Mouse (Mus musculus) liver, adult 10 weeks (tissue): ENCODE results near the gene Pgm5. TPM values are rescaled to one million over a fixed set of nuclear protein-coding genes. Genes with fewer than 3 reads are reported as not detected.

Experiments
- polyA plus RNA-seq: library from polyadenylated mRNA; stranded (reverse); fragments of 350-450 nt; fragmentation: Illumina TruSeq; extraction: RNeasy Lipid Tissue Mini Kit (QIAGEN cat#74804); gene quantifications from one replicate; pipeline ENCODE4 v1.2.3, GENCODE M21; 2014; ENCODE audit warnings: low read depth, low replicate concordance

Gene Pgm5
- polyA plus RNA-seq = 0.98 TPM

DNA sequence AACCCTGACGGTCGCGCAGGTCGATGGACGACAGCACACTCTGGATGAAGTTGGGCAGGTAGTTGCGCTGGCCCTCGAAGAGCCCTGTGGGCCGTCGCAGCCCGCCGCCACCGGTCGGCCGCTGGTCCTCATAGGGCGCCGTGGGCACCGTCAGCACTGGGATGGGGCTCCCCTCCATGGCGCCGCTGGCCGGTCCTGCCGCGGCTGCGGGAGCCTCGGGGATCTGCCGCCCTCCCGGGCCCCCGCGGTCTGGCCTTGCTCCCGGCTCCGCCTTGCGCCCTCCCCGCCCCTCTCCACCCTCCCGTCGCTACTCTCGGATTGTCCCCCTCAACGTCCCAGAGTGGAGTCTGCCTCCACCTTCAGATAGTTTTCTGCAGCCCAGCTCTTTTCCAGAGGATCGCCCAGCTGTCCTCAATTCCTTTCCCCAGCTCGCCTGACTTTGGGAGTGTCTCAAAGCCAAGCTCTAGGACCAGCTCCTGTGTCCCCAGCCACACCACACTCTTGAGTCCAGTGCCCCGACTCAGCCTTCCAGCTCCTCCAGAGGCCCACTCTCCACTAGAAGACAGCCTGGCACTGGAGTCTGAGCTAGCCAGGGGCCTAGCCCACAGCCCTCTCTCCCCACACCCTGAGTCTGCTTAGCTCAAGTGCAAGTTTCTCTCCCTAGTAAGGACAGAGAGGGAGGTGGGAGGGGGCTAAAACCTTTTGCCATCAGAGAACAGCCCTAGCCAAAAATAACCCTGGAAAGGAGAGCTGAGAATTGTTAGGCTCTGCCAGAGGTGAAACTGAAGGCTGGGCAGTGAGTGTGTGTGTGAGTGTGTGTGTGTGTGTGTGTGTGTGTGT is at the start of gene Pgm5:
TSS of gene Pgm5 (minus strand) at position 244 of the 840 bp plus-strand sequence.

GRCm38 (mm10) chr19:24900581-24901220 is 39.0 kb upstream of the Pgm5 start, which contains the start of gene Foxd4:
Foxd4 (minus strand) TSS chr19:24901197.

DNA sequence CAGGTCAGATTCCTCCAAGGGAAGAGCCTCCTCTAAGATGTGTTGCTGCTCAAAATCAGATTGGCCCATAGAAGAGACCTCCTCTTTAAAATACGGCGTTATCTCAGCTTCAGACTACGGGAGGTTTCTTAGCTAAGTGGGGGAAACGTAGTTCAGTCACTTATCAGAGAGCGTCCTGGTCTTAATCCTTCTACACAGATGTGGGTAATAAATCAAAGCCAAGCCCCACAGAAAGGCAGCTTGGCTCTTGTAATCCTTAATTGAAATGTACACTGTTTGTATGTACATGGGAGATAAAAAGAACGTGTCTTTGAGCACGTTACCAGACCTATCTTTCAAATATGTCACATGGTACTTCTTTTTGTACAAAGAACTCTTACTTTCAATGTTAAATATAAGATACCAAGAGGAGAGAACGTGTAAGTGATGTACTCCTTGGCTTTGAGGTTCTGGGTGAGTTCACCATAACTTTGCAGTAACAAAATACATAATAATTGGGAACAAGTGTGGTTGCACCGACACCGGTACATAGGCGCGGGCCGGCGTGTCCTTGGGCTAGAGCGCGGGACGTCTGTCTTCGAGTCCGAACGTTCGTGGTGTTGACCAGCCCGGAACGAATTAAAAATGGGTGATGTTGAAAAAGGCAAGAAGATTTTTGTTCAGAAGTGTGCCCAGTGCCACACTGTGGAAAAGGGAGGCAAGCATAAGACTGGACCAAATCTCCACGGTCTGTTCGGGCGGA is 13.6 kb upstream of the Pgm5 start, which contains the start of gene Gm10053:
TSS of gene Gm10053 (plus strand) at position 558 of the 742 bp plus-strand sequence.

DNA sequence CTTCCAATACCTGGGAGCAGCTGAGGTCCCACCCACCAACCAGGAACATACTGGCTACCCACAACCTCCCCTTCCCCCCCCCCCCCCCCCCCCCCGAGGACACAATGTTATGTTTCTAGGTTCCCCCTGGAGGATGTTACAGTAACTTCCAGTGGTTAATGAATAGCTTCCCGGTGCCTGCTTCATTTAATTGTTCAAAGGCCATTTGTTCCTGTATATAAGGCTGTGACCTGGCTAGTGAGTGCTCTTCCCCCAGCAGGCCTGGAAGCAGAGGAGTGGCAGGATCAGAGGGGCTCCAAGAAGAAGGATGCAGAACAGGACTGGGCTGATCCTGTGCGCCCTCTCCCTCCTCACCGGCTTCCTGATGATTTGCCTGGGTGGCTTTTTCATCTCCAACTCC is 187.9 kb downstream of the Pgm5 start, which contains the start of gene Tmem252:
TSS of gene Tmem252 (plus strand) at position 247 of the 400 bp plus-strand sequence.

Other genes with a start within 250 kb of the Pgm5 start
- not detected for gene Tmem252, start 187.8 kb downstream of the Pgm5 start, polyA plus RNA-seq
- 345 TPM for gene Gm10053, start 13.8 kb upstream of the Pgm5 start, polyA plus RNA-seq
- not detected for gene Foxd4, start 39.3 kb upstream of the Pgm5 start, polyA plus RNA-seq
- gene Cbwd1, start 99.8 kb upstream of the Pgm5 start, polyA plus RNA-seq = 12.3 TPM
- gene Dock8, start 137.7 kb upstream of the Pgm5 start, polyA plus RNA-seq = 9.8 TPM